Mouse (Mus musculus): ENCODE measurements around the gene Tekt4. TPM values are rescaled to one million over a fixed set of nuclear protein-coding genes. Genes with fewer than 3 reads are reported as not detected.

The Tekt4 gene
- polyA plus RNA-seq, 1 experiment from 2014 or later = 1.9 TPM

DNA sequence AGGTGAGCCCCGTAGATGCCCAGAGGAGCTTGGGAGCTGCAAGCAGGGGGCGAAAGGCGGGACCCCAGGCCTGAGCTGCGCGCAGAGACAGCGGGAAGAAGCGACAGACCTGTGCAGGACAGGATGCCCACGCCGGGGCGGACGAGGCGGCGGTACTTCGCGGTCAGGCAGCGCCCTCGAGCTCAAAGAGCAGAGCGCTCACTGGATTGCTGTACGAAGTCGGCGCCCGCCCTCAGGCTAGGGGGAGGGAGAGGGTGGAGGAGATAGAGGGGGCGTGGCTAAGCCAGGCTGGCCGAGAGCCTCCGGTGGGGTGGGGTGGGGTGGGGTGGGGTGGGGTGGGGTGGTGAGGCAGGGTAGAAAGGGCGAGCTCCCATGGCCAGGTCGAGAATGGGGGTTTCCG, 42.6 kb downstream of the Tekt4 start, which contains the start of gene Sstr5:
TSS of gene Sstr5 (minus strand) at position 276 of the 400 bp plus-strand sequence.
- Histone ChIP-seq H3K9me3 (no peaks in the 10 kb centered on the region), H3K27me3 (peaks cover 33% of the 10 kb centered on the region), H3K4me1 (peaks cover 6% of the 10 kb centered on the region), H3K36me3 (no peaks in the 10 kb centered on the region), H3K9ac (replicated peaks) (0 out of 2 replicates have a peak within 1 kb of the TSS, but pooled peaks have one; percentile 40), H3K4me2 (replicated peaks) (peak within 1 kb of the TSS; percentile 51), H3K27ac (replicated peaks) (no peak within 1 kb of the TSS), H3K4me3 (peak within 1 kb of the TSS; percentile 34)
- WGBS = 2% methylated on average over 27 of the region's 28 CpGs
- no peak for ATAC-seq (replicated peaks)

DNA sequence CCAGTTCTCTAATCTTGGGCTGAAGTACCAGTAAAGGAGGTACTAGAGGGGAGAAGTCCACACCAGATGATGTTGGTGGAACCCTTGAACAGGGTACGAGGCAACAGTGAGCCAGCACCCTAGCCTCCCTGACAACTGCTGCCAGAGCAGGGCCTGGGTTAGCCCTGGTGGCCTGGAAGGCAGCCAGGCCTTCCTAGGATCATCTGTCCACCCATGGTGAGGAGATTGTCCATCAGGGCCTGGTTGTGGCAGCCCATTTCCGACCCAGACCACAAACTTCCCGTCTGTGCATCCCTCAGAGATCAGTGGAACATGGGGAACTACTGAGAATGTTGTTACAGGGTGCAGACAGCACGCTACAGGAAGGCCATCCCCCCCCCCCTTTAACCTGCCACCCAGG, 48.2 kb downstream of the Tekt4 start:
- Histone ChIP-seq H3K27me3 (peaks cover 9% of the 10 kb centered on the region; the same call in 1 of the 2 replicates), H3K4me1 (no peaks in the 10 kb centered on the region), H3K4me3 (no peak overlapping the region), H3K27ac (replicated peaks) (no peak overlapping the region), H3K4me2 (replicated peaks) (no peak overlapping the region), H3K9ac (replicated peaks) (no peak overlapping the region), H3K36me3 (no peaks in the 10 kb centered on the region), H3K9me3 (no peaks in the 10 kb centered on the region)
- ATAC-seq (replicated peaks) = no peak
- 86% methylated on average over 4 of the region's 4 CpGs for WGBS

DNA sequence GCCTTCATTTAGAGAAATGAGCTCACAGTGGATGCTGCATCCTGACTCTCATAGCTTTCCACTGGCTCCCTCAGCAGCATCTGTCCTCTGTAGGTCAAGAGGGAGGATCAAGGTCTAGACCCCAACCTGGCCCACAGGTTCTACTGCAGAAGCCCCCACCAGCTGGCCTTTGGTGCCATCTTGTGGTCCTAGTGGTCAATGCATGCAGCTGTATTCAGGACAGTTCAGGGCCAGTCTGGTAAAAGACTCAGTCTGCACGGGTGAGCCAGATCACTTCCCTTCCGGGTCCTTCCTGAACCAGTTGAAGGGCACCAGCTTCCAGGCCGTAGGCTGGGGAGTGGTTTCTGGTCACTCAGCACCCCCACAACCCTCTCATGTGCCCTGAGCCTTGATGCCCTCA, 53.4 kb downstream of the Tekt4 start:
- H3K4me2 ChIP-seq (replicated peaks) = no peak overlapping the region
- H3K27me3 ChIP-seq = no peaks in the 10 kb centered on the region
- H3K27ac ChIP-seq (replicated peaks) = no peak overlapping the region
- H3K4me1 ChIP-seq = 0 out of 2 replicates have a peak, but pooled peaks cover 7% of the 10 kb centered on the region
- no peaks in the 10 kb centered on the region for H3K36me3 ChIP-seq
- no peaks in the 10 kb centered on the region for H3K9me3 ChIP-seq
- no peak for ATAC-seq (replicated peaks)
- no peak overlapping the region for H3K9ac ChIP-seq (replicated peaks)
- H3K4me3 ChIP-seq = no peak overlapping the region
- WGBS = 17% methylated on average over 3 of the region's 3 CpGs

DNA sequence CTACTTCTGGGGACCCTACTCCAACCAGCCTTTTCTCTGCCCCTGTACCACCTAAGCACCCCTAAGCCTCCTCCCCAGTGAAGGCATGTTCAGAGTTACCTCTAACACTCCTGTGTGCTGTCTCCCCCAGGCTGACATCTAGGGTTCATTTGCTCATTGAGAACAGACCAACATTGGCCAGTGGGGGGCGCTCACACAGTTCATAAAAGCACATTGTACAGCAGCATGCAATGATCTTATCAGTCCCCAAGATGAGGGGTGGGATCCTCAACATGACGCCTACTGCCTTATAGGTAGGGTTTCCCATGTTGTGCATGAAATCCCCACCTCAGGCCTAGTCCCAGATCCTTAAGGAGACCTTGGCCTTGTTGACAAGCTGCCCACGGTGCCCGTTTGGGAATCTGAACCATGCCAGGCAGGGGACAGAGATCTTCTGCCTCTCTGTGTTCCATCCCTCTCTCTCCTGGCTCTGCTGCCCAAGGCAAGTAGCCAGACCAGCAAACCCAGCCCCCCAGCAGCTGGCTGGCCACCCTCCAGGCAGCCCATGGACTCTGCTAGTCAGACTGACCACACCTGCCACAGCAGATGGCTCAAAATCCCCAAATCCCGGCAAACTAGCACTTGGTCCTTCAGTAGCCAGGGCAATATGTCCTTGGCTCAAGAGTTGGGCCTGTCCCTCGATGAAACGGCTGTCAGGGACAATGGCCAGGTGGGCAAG, 54.6 kb downstream of the Tekt4 start:
- H3K4me3 ChIP-seq = no peak overlapping the region
- ATAC-seq (replicated peaks) = no peak
- 57% methylated on average over 7 of the region's 7 CpGs for WGBS

DNA sequence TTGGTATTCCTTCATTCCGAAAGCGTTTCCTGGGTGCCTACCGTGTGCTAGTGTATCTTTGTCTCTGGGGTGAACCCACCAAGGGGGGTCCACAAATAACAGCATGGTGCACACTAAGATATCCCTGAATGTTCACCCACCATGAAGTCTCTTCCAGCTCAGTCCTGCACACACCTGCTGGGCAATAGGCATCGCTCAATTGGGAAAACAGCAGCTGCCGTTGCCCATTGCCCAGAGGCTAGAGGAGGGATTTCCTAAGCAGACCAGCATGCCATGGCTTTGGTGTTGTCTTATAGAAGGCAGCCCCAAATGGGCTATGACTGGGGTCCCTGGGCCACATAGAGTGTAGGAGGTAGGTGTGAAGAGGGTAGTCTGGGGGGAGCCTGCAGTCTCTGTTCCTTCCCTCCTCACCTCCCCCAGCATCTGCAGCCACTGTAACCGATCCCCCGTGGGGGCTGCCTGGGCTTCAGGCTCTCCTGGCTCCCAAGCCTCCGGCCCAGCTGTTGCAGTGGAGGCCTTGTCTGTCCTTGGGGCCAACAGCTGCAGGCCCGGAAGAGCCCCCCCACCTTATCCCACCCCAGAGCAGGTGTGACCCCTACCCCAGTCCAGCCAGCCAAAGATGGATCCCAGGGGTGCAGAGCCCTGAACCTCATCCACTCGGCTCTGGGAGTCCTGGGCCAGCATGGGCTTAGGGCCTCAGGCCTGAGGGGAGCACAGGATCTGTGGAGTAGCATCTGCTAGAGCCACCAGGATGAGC, 55.8 kb downstream of the Tekt4 start:
- no peak overlapping the region for H3K27ac ChIP-seq (replicated peaks)
- H3K4me1 ChIP-seq = 0 out of 2 replicates have a peak, but pooled peaks cover 7% of the 10 kb centered on the region
- H3K4me2 ChIP-seq (replicated peaks) = no peak overlapping the region
- no peak overlapping the region for H3K9ac ChIP-seq (replicated peaks)
- H3K27me3 ChIP-seq = no peaks in the 10 kb centered on the region
- no peaks in the 10 kb centered on the region for H3K36me3 ChIP-seq
- no peak for ATAC-seq (replicated peaks)
- no peak overlapping the region for H3K4me3 ChIP-seq
- no peaks in the 10 kb centered on the region for H3K9me3 ChIP-seq
- WGBS = 81% methylated on average over 10 of the region's 10 CpGs

More for the DNA sequence above, 54.6 kb downstream of the Tekt4 start:
- Histone ChIP-seq H3K9me3 (no peaks in the 10 kb centered on the region), H3K9ac (replicated peaks) (no peak overlapping the region), H3K36me3 (no peaks in the 10 kb centered on the region), H3K27ac (replicated peaks) (no peak overlapping the region), H3K4me2 (replicated peaks) (no peak overlapping the region), H3K4me1 (0 out of 2 replicates have a peak, but pooled peaks cover 7% of the 10 kb centered on the region), H3K27me3 (no peaks in the 10 kb centered on the region)

DNA sequence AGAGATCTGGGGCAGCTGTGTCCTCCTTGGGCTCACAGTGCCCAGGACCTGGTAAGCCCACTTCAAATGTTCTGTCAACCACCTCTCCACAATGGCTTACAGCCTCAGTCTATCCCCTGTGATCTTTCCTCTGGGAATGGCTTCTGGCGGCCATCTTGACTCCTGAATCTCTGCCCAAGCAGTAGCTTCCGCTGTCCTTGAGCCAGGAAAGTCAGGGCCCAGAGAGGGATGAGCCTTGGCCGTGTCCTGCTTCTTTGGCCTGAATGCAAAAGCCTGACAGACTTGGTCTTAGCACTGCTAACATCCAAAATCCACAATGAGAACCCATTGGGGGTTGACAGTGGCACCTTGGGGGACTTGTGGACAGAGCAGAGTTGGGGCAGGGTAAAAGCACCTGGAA, 57.5 kb downstream of the Tekt4 start:
- no peaks in the 10 kb centered on the region for H3K36me3 ChIP-seq
- no peak overlapping the region for H3K4me2 ChIP-seq (replicated peaks)
- 94% methylated on average over 3 of the region's 3 CpGs for WGBS
- no peaks in the 10 kb centered on the region for H3K27me3 ChIP-seq
- H3K9me3 ChIP-seq = no peaks in the 10 kb centered on the region
- ATAC-seq (replicated peaks) = no peak
- no peak overlapping the region for H3K27ac ChIP-seq (replicated peaks)
- H3K9ac ChIP-seq (replicated peaks) = no peak overlapping the region
- H3K4me1 ChIP-seq = 0 out of 2 replicates have a peak, but pooled peaks cover 7% of the 10 kb centered on the region
- H3K4me3 ChIP-seq = no peak overlapping the region

DNA sequence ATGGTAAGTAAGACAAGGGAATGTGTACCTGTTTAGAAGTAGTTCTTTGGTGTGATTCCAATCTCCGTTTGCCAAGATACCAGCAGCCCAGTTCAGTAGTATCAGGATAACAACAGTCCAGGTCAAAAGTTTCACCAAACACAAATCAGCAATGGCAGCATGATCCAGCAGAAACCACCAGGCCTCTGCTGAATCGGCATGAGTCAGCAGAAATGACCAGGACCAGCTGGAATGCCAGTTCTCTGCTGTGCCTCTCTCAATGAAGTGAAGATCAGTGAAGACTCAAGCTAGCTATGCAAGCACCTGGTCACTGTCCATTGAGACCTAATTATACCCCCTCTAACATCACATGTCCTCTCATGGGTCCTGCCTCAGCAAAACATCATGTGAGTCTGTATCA, 59.6 kb downstream of the Tekt4 start:
- 96% methylated on average over 2 of the region's 2 CpGs for whole genome bisulfite sequencing
- no peak overlapping the region for H3K27ac ChIP-seq (replicated peaks)
- ATAC-seq (replicated peaks) = no peak

DNA sequence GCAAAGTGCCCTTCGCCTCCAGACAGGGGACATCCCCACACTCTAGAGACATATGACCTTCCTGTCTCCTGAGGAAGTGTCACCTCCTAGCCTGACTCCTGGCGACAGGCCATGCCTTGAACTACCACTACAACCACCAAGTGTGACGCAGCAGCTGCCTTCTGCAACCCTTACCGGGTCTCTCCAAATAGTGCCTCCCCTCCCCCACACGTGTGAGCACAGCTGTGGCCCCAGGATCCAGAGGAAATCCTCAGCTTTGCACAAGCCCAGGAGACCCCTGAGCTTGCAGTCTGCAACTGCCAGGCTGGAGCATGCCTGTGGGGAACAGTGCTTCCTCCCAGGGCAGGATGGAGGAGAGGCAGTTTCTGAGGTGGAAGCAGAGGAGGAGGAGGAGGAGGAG, 61.9 kb downstream of the Tekt4 start:
- Histone ChIP-seq H3K4me2 (replicated peaks) (no peak overlapping the region), H3K27me3 (no peaks in the 10 kb centered on the region), H3K9me3 (no peaks in the 10 kb centered on the region), H3K4me3 (no peak overlapping the region), H3K27ac (replicated peaks) (no peak overlapping the region), H3K36me3 (no peaks in the 10 kb centered on the region), H3K4me1 (peaks cover 15% of the 10 kb centered on the region), H3K9ac (replicated peaks) (no peak overlapping the region)
- 52% methylated on average over 5 of the region's 5 CpGs for WGBS
- ATAC-seq (replicated peaks) = no peak

More for the DNA sequence above, 59.6 kb downstream of the Tekt4 start:
- no peaks in the 10 kb centered on the region for H3K9me3 ChIP-seq
- 0 out of 2 replicates have a peak, but pooled peaks cover 5% of the 10 kb centered on the region for H3K4me1 ChIP-seq
- H3K27me3 ChIP-seq = no peaks in the 10 kb centered on the region
- no peak overlapping the region for H3K9ac ChIP-seq (replicated peaks)
- no peak overlapping the region for H3K4me3 ChIP-seq
- H3K4me2 ChIP-seq (replicated peaks) = no peak overlapping the region
- no peaks in the 10 kb centered on the region for H3K36me3 ChIP-seq

DNA sequence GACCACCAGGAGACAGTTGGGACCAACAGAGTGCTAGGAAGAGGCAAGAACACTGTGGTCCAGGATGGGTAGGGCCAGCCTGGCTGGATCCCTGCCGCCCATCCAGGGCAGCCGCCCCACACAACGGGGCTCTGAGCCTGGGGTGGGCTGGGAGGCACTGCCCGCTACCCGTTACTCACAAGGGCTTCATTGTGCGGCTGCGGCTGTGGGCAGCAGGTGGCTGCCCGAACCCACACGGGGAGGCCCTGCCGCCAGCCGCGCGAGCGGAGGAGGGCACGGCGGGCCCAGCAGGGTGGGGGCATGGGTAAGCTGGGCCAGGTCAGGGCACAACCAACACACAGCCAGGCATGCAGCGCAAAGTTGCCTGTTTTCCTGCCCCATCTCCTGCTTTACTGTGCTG, 63.7 kb downstream of the Tekt4 start:
- peak overlapping the region; percentile 13 for H3K27ac ChIP-seq (replicated peaks)
- H3K4me3 ChIP-seq = no peak overlapping the region
- no peaks in the 10 kb centered on the region for H3K27me3 ChIP-seq
- H3K9me3 ChIP-seq = no peaks in the 10 kb centered on the region
- no peak overlapping the region for H3K4me2 ChIP-seq (replicated peaks)
- peak; percentile 84 for ATAC-seq (replicated peaks)
- H3K4me1 ChIP-seq = peaks cover 15% of the 10 kb centered on the region
- no peak overlapping the region for H3K9ac ChIP-seq (replicated peaks)
- no peaks in the 10 kb centered on the region for H3K36me3 ChIP-seq
- 38% methylated on average over 17 of the region's 17 CpGs for WGBS

DNA sequence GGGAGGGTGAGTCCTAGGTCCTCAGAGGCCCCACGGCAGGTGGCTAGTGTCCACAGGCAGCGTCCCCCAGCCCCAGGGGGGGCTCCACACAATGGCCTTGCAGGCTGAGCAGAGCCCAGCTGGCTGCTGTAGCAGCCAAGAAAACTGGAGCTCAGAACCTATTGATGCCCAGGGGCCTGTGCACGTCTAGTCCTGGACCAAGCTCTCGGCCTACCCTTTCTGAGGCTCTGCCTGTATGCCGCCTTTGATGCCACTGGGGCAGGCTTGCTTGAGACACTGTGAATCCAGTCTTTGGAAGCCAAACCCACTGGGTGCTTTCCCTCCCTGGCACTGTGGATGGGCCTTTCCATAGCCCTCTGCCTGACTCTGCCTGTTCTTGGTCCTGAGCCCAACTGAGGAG, 65.1 kb downstream of the Tekt4 start:
- Histone ChIP-seq H3K9me3 (no peaks in the 10 kb centered on the region), H3K4me3 (no peak overlapping the region), H3K36me3 (no peaks in the 10 kb centered on the region), H3K4me1 (peaks cover 15% of the 10 kb centered on the region), H3K9ac (replicated peaks) (no peak overlapping the region), H3K27me3 (no peaks in the 10 kb centered on the region), H3K4me2 (replicated peaks) (no peak overlapping the region), H3K27ac (replicated peaks) (0 out of 2 replicates have a peak overlapping the region, but pooled peaks have one; percentile 1)
- no peak for ATAC-seq (replicated peaks)
- WGBS = 53% methylated on average over 5 of the region's 5 CpGs

DNA sequence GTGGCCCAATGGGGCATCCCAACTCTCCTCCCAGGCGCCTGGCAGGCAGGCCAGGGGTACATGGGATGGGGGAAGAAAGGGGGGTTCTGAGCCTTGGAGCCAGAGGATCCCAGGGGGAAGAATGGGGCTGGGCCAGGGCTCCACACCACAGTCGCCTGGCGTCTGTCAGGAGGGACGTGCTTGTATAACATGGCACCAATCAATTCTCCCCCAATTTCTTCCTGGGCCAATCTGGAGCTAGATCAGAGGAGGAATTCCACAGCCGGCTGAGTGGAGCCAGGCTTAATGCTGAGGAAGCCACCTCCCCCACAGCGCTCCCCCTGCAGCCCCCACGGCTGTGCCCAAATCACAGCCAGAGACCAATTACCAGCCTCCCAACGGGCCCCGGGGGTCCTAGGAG, 66.1 kb downstream of the Tekt4 start:
- 0 out of 2 replicates have a peak overlapping the region, but pooled peaks have one; percentile 17 for H3K27ac ChIP-seq (replicated peaks)
- WGBS = 42% methylated on average over 9 of the region's 9 CpGs
- peaks cover 15% of the 10 kb centered on the region for H3K4me1 ChIP-seq
- no peak overlapping the region for H3K4me2 ChIP-seq (replicated peaks)
- H3K9ac ChIP-seq (replicated peaks) = no peak overlapping the region
- H3K36me3 ChIP-seq = no peaks in the 10 kb centered on the region
- H3K27me3 ChIP-seq = no peaks in the 10 kb centered on the region
- no peaks in the 10 kb centered on the region for H3K9me3 ChIP-seq
- no peak; the same call in 1 of the 2 replicates for ATAC-seq (replicated peaks)
- no peak overlapping the region for H3K4me3 ChIP-seq

DNA sequence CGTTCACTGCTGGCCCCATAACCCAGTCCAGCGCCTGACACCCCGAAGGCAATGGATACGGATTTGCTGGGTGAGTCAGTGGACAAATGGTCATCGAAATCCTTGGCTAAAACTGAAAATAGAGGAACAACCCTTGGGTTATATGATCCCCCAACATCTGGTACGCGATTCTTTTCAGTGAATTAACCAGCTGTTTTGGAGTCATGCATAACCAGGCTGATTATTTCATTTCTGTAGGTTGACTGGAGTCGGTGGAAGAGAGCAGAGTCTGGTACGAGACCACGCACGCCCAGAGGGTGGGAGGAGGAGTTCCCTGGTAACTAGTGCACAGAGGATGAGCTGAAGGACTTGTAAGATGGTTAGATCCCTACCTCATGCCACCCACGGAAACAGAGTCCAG, 67.7 kb downstream of the Tekt4 start:
- 92% methylated on average over 12 of the region's 12 CpGs for WGBS
- Histone ChIP-seq H3K27me3 (no peaks in the 10 kb centered on the region), H3K4me3 (no peak overlapping the region), H3K4me2 (replicated peaks) (no peak overlapping the region), H3K9me3 (no peaks in the 10 kb centered on the region), H3K9ac (replicated peaks) (no peak overlapping the region), H3K27ac (replicated peaks) (no peak overlapping the region), H3K36me3 (no peaks in the 10 kb centered on the region), H3K4me1 (peaks cover 18% of the 10 kb centered on the region)
- no peak for ATAC-seq (replicated peaks)

All from forebrain, embryonic 15.5 days (tissue).